Mouse (Mus musculus): ENCODE results near the gene Plek.
"Not testable (repeated sequence)": the region's sequence is repeated elsewhere in the genome, so short reads cannot be mapped to it uniquely, and the experiment has no call there.

Gene Plek

DNA sequence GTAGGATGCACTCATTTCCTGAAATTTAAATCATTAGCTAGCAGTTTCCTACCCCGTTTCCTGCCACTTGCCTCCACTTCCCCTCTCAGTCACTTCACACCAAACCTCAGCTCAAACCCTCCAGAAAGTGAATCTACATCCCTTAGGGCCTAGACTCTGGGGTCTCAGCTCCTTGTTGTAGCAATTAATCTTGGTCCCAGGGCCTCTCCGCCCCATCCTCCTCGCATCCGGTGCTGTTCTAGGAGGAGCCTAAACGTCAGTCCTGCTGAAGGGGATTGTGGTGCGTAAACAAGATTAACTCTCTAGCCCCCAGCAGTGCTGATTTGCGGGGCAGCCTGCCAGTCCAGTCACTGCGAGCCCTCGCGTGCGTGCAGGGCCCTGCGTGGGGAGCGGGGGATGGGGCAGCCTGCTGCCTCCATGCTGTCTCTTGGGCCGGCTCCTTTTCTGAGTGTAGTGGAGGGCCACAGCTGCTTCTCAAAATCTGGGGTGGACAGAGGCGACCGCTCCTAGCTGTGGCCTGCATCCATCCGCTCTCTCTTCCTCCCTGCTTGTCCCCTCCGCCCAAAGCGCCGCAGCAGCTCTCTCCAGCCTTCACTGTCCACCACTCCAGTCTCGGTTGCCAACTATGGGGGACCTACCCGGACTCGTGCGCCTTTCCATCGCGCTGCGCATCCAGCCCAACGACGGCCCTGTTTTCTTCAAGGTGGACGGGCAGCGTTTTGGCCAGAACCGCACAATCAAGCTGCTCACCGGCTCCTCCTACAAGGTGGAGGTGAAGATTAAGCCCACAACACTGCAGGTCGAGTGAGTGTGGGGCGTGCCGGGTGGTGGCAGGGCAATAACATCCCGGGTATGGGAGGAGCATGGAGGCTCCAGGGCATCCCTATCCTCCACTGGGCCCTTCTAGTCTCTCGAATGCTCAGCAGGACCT, at the start of gene Plek, which contains the start of gene Cnrip1:
Gene Plek, minus strand, starts transcription at position 837 of the 931 bp plus-strand sequence.
Gene Cnrip1, plus strand, starts transcription at position 42 of the 931 bp plus-strand sequence.
- peak; percentile 79 for DNase-seq (ENCODE audit: low spot score)

GRCm38 (mm10) chr11:17086106-17086505, 33.9 kb upstream of the Plek start:
- DNase-seq (ENCODE audit: low spot score) = no peak

GRCm38 (mm10) chr11:17083866-17084265, 31.7 kb upstream of the Plek start:
- no peak for DNase-seq (ENCODE audit: low spot score)

- no peak for DNase-seq (ENCODE audit: low spot score)
Measured at GRCm38 (mm10) chr11:17083455-17083854, 31.3 kb upstream of the Plek start.

DNA sequence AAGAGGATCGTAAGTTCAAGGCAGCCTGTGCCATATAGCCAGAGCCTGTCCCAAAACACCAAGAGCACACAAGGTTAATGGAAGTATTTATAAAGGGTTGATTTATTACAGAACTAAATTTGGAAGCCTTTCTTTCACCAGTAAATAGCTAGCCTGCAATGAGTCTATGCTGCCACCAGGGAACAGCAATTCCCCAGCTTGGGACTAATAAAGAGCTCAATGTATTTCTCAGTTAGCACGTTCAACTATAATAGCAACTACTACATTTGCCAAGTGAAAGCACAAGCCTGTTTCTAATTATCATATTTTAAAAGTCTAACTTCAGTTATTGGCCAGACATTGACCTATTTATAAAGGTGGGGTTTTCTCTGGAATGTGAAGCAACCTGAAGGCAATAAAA, 30.8 kb upstream of the Plek start:
- DNase-seq (ENCODE audit: low spot score) = peak; percentile 47

- no peak for DNase-seq (ENCODE audit: low spot score)
Measured at GRCm38 (mm10) chr11:17082086-17082485, 29.9 kb upstream of the Plek start.

- DNase-seq (ENCODE audit: low spot score) = no peak
Measured at GRCm38 (mm10) chr11:17075656-17076055, 23.5 kb upstream of the Plek start.

DNA sequence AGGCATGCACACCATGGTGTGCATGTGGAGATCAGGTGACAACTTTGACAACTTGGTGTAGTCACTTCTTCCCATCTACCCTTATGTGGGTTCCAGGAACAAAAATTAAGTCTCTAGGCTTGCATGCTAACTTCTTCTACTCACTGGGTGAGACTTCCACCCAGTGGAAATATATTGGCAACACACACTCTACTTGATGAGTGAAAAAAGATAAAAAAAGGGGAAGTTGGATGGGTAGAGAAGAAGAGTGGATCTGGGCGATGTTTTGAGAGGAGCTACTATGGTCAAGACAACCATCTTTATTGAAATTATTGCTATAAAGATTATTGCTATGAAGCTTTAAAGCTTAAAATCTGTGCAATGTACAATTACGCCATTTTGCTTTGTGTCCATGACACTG, 17.2 kb upstream of the Plek start:
- not testable (repeated sequence) for DNase-seq (ENCODE audit: low spot score)

DNA sequence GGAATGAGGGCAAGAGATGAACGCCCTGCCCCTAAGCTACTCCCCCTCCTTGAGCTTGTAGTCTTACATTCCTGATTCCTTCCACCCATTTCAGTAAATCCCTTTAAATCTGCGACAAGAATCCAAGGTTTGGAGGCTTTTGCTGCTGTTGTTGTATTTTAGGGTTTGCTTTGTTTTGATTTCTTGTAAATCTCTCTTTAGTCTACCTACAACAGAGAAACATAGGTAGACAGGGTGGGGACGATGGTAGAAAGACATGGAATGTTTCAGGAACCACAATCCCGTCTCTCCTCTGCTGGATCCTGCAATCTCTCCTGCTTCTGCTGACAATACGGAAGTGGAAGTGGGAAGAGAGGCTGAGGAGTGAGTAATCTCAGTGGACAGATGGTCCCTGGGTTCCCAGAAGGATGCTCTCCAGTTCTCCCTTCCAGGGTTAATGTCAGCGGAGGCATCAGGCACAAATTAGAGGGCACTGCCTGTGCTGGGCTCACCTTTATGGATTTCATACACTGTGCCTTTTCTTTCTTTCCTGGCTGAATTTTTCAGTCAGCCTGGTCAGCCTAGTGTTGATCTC, 382 bp upstream of the Plek start:
- peak; percentile 10 for DNase-seq (ENCODE audit: low spot score)

GRCm38 (mm10) chr11:17045806-17046205, 6.4 kb downstream of the Plek start:
- DNase-seq (ENCODE audit: low spot score) = no peak

DNA sequence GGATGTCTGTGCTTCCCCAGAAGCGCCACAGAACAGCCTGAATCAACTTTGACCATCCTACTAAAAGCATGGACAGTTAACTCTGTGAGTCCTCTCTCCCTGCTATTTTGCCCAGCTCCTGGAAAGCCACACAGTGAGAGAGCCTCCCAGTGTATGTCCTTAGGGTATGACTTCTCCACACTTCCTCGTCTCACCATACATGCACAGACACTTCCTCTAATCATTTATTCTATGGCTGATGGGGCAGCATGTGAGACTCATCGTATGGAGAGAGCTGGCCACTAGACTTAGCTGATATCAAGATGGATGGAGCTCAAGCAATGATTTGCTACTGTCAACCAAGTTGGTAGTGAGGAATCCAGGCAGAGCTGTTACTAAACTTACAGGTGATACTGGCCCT, 28.2 kb downstream of the Plek start:
- no peak for DNase-seq (ENCODE audit: low spot score)

DNA sequence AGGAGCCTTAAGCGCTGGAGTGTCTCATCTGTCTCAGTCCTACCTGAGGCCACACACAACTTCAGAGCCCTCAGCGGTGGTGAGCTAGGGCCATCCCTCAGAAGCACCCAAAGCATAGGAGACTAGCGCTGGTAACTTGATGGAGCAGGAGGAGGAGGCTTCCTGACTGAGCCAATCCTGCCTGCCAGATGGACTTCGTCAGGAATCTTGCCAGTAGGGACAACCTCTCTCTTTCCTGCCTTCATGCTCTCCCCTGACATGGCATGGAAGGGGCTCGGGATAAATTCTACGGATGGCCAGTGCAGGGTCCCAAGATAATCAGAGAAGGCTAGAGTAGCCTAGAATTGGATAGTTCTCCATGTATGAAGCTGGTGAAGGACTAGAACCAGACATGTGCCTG, 29.0 kb downstream of the Plek start:
- no peak for DNase-seq (ENCODE audit: low spot score)

DNA sequence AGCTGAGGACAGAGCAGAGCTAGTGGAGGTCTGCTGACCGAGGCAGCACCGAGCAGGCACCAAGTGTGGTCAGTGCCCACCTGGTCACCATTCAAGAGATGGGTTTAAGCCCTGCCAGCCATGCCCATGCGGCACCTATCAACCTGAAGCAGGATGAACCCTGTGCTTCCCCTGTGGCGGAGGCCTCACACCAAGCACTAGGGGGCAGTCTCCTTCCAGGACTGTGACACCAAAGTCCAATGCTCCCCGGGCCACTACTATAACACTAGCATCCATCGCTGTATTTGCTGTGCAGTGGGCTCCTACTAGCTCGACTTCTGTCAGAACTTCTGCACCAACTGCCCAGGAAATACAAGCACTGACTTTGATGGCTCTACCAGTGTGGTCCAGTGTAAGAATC, 32.9 kb downstream of the Plek start:
- no peak for DNase-seq (ENCODE audit: low spot score)

DNA sequence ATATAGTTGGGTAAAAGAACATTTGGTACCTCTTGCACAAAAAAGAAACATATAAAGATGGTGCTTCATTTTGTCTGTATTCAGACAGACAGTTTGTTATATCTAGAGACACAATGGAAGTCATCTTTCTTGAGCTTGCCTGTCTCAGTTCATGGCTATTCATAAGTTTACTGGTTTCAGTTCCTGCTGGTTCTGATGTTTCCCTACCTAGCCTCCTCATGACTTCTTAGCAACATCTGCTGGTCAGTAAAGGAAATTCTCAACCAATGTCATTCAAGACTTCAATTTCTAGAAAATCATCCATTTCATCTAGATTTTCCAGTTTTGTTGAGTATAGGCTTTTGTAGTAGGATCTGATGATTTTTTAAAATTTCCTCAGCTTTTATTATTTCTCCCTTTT, 39.2 kb downstream of the Plek start:
- no peak for DNase-seq (ENCODE audit: low spot score)

- no peak for DNase-seq (ENCODE audit: low spot score)
Measured at GRCm38 (mm10) chr11:17008498-17008941, 43.7 kb downstream of the Plek start.

GRCm38 (mm10) chr11:17007517-17008173, 44.5 kb downstream of the Plek start:
- no peak for DNase-seq (ENCODE audit: low spot score)

- not testable (repeated sequence) for DNase-seq (ENCODE audit: low spot score)
Measured at GRCm38 (mm10) chr11:17006526-17006925, 45.7 kb downstream of the Plek start.

GRCm38 (mm10) chr11:17004899-17005846, 47.0 kb downstream of the Plek start:
- DNase-seq (ENCODE audit: low spot score) = no peak

DNA sequence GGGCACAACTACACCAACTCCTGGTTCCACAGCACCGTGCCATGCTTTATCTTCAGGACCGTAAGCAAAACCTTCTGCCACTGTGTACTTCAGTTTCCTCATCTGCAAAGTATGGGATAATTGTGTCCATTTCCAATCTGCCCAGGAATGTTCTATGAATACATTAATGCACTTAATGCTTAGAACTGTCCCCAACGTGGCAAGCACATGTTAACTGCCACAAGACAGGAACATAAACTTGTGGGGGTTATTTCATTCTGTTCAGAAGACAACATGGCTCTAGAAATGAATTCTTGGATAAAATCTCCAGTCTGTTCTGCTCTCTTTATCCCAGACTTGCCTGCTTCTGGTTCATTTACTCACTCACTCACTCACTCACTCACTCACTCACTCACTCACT, 48.4 kb downstream of the Plek start:
- no peak for DNase-seq (ENCODE audit: low spot score)

GRCm38 (mm10) chr11:17002739-17003373, 49.3 kb downstream of the Plek start:
- no peak for DNase-seq (ENCODE audit: low spot score)
